Mouse (Mus musculus) heart, postnatal 36 days (tissue): ENCODE results near the gene Pnma1. TPM values are rescaled to one million over a fixed set of nuclear protein-coding genes. Genes with fewer than 3 reads are reported as not detected.

Experiments
- DNase-seq, 2 experiments: peaks; one replicate each; pipeline ENCODE4 v3.0.0; 2021 to 2022
- intact Hi-C: fragments of 180-260 bp; cut with DNase I; formaldehyde crosslinking; loops from one replicate; pipeline ENCODE4 v1.15.1; 2025
- total RNA-seq, 2 experiments: library from RNA; stranded (reverse); gene quantifications; 2 replicates each; pipeline ENCODE4 v1.2.3; 2021

The Pnma1 gene
- total RNA-seq, 2 experiments from 2014 or later, result 0.11 to 0.22 TPM

- no peak for DNase-seq
- intact Hi-C loops, result no loop called here
Measured at GRCm38 (mm10) chr12:84158156-84158555, 9.9 kb upstream of the Pnma1 start.

DNA sequence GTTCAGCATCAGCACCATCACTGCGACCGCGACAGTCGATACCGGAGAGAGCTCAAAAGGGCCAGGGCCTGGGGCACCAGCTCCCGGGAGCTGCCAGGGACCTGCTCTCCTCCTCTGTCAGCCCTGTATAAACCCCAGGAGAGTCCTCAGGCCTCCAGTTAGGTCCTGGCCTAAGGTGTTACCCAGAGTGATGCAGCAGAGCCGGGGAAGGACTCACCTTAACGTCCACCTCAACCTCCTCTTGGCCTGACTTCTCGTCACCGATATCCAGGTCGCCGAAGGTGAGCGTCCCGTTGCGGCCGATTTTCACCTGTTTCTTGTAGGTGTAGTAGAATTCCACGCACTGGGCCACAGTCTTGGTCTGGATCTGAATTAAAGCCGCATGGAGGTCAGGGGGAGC is 7.9 kb upstream of the Pnma1 start:
- intact Hi-C loops, result no loop called here
- DNase-seq, result no peak

DNA sequence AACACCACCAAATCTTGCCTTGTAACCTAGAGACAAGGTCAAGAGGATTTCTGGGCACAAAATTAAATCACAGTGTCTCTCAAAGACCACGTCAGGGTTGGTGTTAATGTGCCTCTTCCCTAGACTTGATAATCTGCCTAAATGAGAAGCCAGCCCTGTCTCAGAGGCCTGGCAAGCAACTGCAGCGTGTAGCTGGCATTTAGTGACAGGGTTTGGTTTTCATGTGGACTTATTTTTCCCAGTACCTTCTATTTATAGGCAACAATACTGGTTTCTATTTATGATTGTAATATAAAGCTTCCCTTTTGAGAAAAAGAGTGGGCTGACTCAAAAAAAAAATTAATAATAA is 7.2 kb upstream of the Pnma1 start:
- intact Hi-C loops, result no loop called here
- DNase-seq, result no peak

DNA sequence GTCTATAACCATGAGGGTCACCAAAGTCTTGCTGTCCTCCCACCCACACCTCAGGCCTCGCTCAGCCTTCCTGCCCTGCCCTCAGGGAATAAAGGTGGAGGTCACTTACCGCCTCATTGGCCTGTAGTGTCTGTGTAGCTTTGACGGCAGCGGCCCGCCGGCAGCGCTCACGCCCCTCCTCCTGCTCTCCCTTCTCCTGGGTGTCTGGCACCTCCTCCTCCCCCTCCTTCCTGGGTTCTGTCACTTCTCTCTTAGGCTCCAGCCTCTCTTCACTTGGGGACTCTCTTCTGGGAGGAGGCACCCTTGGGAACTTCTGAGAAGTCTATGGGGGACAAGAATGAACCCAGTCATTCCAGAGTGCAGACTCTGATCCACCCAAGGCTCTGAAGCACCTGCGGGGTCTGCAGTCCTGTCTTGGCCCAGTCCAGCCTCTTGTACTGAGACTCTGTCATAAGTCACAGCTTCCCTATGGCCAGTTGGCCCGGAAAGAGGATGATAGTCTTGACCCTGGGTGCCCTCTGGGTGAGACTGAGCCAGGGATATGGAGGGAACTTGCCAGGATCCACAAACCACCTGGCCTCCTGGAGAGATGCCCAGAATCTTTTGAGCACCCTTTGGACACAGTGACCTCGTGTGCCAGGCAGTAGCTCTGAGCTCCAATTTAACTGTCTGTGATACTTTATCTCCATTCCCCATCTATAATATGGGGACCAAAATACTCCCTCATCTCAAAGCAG is 6.7 kb upstream of the Pnma1 start:
- peak; percentile 65 for DNase-seq
- intact Hi-C loops, result no loop called here

- no peak for DNase-seq
- intact Hi-C loops, result no loop called here
Measured at GRCm38 (mm10) chr12:84153414-84153813, 5.1 kb upstream of the Pnma1 start.

GRCm38 (mm10) chr12:84152352-84153190 is 4.3 kb upstream of the Pnma1 start:
- no peak for DNase-seq

DNA sequence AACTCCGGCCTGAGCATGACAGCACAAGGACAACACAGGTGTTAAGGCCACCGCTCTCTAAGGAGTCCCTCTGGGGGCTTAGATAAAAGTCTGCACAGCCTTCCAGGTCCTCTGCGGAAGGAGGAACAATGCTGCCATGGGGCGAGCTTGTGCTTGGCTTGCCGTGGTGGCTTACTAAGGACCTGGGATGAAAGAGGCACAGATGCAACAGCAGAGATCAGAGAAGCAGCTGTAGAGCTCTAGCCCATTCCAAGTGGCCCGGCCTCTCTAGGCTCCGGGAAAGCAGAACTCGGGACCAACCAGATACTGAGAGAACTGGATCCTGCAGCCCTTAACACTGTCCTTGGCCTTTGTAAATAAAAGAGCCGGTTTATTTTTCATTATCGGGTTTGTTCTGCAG is 3.6 kb upstream of the Pnma1 start:
- intact Hi-C loops, result no loop called here

More at GRCm38 (mm10) chr12:84152352-84153190, 4.3 kb upstream of the Pnma1 start:
- intact Hi-C loops, result no loop called here

GRCm38 (mm10) chr12:84150976-84151375 is 2.7 kb upstream of the Pnma1 start:
- DNase-seq, result no peak
- intact Hi-C loops, result no loop called here

More for the DNA sequence above, 3.6 kb upstream of the Pnma1 start:
- no peak for DNase-seq

GRCm38 (mm10) chr12:84149971-84150370 is 1.7 kb upstream of the Pnma1 start:
- no peak for DNase-seq
- intact Hi-C loops, result no loop called here

DNA sequence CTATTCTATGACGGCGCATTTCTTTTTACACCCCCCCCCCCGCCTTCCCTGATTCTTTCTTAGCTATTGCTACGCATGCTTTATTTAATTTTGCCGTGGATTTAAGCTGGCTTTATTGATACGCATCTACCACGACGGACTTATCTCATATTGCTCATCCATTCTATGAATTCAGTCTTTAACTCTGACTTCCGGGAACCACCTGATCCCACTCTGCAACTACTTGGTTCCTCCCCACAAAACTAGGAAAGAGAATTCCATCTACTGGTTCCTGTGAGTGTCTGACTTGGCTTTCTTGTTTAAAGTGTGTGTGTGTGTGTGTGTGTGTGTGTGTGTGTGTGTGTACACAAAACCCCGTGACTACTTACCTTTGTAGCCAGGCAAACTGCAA is 328 bp upstream of the Pnma1 start:
- intact Hi-C loops, result loop anchor here (1.0 kb wide), 1 partner anchor 101 kb away; no protein-coding TSS in a partner anchor
- DNase-seq, result no peak

DNA sequence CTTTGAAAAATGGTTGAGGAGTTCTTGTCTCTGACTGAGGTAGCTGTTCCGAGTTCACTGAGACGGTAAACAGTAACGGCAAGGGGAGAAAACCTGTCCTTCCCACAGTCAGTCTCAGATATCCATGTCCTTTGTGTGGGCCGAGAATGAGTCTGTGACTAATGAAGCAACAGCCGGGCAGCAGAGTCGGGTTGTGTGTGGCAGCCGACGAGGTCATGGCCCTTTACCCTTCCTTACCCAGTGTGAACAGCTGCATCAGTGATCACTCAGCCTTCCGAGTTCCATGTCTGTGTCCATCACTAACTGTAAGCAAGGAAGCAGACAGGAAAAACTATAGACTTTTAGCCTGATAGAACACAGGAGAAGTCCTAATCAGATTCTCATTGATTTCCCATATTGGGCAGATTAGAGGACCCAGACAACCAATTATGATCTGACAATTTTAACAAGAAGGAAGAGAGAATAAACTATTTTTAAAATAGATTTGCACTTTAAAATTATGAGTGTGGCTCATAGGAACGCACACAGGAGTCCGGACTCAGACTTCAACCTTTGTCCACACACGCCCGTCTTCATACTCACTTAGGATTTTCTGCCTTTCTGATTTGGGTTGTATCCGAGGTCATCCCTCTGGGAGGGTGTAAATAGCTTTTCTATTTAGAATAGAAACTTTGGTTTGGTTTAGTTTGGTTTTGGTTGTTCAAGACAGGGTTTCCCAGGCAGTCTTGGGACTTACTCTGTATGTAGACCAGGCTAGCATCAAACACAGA is 5.8 kb downstream of the Pnma1 start:
- intact Hi-C loops, result no loop called here
- no peak for DNase-seq

- intact Hi-C loops, result no loop called here
- no peak for DNase-seq
Measured at GRCm38 (mm10) chr12:84141271-84141670, 7.0 kb downstream of the Pnma1 start.

DNA sequence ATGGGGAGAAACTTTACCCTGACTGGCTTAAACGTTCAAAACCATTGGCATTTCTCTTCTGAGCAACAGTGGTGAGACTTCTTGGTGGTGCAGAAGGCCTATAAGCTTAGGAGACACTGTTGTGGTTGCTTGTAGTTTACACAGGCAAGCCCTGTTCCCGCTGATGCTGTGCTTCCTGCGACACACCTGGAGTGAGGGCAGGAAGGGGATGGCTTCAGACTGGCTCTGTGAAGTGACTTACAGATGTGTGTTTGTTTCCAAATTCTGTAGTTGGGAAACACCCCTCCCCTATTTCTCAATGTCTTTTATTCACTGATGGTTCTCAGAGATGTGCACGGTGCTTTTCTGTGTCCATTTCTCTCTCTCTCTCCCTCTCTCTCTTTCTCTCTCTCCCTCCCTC is 8.2 kb downstream of the Pnma1 start:
- intact Hi-C loops, result no loop called here
- no peak for DNase-seq

DNA sequence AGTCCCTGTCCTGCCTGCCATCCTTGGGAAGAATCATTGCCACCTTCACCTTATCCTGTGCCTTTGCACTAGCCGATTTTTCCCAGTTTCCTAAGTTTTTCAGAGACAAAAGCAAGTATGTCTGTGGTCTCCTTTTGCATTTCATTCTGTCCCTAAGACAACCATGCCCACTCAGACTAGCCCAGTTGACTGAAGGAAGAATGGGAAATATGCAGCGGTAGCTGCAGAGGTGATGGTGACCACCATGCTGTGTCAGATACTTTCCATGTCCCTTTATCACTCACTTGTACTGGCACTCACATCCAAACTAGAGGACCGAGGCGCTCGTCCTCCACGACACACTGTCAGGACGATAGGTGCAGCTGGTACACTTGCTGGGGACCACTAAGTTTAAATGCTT is 11.2 kb downstream of the Pnma1 start:
- intact Hi-C loops, result no loop called here
- DNase-seq, result no peak

DNA sequence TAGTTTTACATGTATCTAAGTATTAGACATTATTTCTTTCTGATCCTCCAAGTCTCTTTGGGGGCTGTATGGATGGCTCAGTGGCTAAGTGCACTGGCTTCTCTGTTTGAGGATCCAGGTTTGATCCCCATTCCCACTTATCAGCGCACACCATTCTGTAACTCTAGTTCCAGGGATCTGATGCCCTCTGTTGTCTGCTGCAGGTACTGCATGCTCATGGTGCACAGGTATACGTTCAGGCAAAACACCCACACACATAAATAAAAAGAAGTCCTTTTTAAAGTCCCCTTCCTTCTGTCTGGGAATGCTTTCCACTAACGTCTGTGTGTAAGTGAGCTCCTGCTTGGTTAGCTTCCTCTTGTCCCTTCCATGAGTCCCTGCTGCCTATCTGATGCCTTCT is 16.0 kb downstream of the Pnma1 start:
- DNase-seq, result peak in 1 of 2 experiments; percentile 37
- intact Hi-C loops, result no loop called here

DNA sequence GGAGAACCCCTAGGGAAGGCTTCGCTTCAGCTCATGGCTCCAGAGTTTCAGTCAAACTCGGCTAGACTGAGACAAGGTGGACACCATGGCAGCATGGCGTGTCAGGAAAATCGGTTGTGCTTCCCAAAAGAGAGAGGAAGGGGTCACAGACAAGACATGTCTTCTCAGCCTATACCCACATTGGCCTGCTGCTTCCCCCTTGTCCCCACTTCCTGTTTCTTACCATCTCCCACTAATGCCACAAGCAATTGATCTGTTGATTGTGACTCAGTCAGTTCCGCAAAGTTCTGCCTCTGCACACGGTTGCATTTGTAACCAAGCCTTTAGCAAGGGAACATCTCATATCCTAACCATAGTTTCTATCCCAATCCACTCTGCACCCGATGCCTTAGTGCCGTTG is 18.4 kb downstream of the Pnma1 start:
- no peak for DNase-seq
- intact Hi-C loops, result no loop called here

DNA sequence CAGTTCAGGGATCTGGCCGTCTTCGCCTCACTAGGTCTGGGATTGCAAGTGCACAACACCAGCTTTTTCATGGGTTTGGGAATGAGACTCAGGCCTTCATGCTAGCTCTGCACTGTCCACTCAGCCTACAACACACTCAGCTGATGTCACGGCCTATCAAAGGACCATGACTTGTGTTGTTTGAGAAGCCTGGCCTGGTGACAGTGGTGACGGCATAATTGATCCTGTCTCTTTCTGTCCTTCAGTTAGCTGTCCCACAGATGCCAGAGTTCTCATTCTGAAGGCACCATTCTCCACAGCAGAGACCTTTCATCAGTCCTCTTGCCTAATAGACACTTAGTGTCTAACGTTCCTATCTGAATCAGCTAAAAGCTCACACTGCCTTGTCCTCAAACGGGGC is 19.7 kb downstream of the Pnma1 start:
- intact Hi-C loops, result no loop called here
- no peak for DNase-seq

DNA sequence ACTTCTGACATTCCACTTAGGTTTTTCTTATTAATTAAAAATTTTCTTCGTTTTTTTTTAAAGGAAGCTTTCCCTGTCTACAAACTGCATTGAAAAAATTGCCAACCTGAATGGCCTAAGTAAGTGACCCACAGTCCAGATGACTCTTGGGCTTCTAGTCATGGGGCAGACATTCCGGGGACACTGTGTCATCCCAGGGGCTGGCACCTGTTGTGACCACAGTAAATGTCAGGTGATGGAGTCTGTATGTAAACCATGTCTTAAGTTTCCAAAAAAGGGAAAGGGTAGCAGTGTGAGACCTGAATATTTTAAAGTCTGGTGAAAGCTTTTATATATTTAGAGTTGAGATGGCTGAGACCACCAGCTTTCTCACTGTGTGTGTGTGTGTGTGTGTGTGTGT is 21.4 kb downstream of the Pnma1 start:
- intact Hi-C loops, result no loop called here
- DNase-seq, result no peak

- DNase-seq, result no peak
- intact Hi-C loops, result no loop called here
Measured at GRCm38 (mm10) chr12:84125892-84126291, 22.4 kb downstream of the Pnma1 start.

GRCm38 (mm10) chr12:84119584-84119983 is 28.7 kb downstream of the Pnma1 start:
- no peak for DNase-seq
- intact Hi-C loops, result no loop called here
